Mouse (Mus musculus) hindbrain, embryonic 10.5 days (tissue): ENCODE results near the gene Kcne1l. TPM values are rescaled to one million over a fixed set of nuclear protein-coding genes. Genes with fewer than 3 reads are reported as not detected.

Experiments used
- DNase-seq: peaks from one replicate; pipeline ENCODE4 v3.0.0-alpha.2; 2017; ENCODE audit warnings: low spot score
- H3K27ac ChIP-seq: fragments of 300-500 bp; sonication (generic); 2 replicates; pipeline ENCODE4 v1.5.1; 2016; ENCODE audit warnings: mild to moderate bottlenecking, moderate library complexity
- H3K27me3 ChIP-seq: fragments of 300-500 bp; sonication (generic); 2 replicates; pipeline ENCODE4 v1.6.1; 2016; ENCODE audit warnings: mild to moderate bottlenecking; ENCODE audit not compliant: poor library complexity, insufficient read depth, severe bottlenecking
- H3K36me3 ChIP-seq: fragments of 300-500 bp; sonication (generic); 2 replicates; pipeline ENCODE4 v1.6.1; 2016; ENCODE audit warnings: mild to moderate bottlenecking, moderate library complexity
- H3K4me1 ChIP-seq: fragments of 300-500 bp; sonication (generic); replicated peaks from 2 replicates; pipeline ENCODE4 v1.6.1; 2016; ENCODE audit warnings: mild to moderate bottlenecking
- H3K4me3 ChIP-seq: fragments of 300-500 bp; sonication (generic); 2 replicates; pipeline ENCODE4 v1.5.1; 2016; ENCODE audit warnings: mild to moderate bottlenecking, moderate library complexity
- H3K9me3 ChIP-seq: fragments of 300-500 bp; sonication (generic); 2 replicates; pipeline ENCODE4 v1.6.1; 2016; ENCODE audit warnings: mild to moderate bottlenecking, moderate library complexity
- WGBS: fragments of 180-500 bp; shearing (Covaris S2); methylation state at CpG from one replicate; pipeline ENCODE4 v1.1.7; 2016; 5-methylcytosine and 5-hydroxymethylcytosine counted together
- polyA plus RNA-seq: library from polyadenylated mRNA; unstranded; fragments of >200 nt; fragmentation: Nextera tagmentation; extraction: Ambion mirVana; gene quantifications from 2 replicates; pipeline ENCODE4 v1.2.1, GENCODE M21; 2016

Gene Kcne1l
- polyA plus RNA-seq: 18.2 and 23.1 TPM in 2 replicates

GRCm38 (mm10) chrX:142305869-142306581, at the start of gene Kcne1l:
Gene Kcne1l, minus strand, starts transcription at chrX:142306294.
- Histone ChIP-seq H3K27me3 (peaks cover 87% of the 10 kb centered on the region), H3K27ac (peak within 1 kb of the TSS; percentile 73)
- WGBS: 25% methylated on average over 26 of the region's 33 CpGs

GRCm38 (mm10) chrX:142336207-142336606, 30.1 kb upstream of the Kcne1l start:
- H3K27ac ChIP-seq: no peak overlapping the region
- H3K4me1 ChIP-seq: no peaks in the 10 kb centered on the region
- no peak overlapping the region for H3K4me3 ChIP-seq
- 91% methylated on average over 6 of the region's 6 CpGs for WGBS
- no peaks in the 10 kb centered on the region for H3K9me3 ChIP-seq
- peaks cover 12% of the 10 kb centered on the region for H3K36me3 ChIP-seq
- DNase-seq: no peak
- H3K27me3 ChIP-seq: no peaks in the 10 kb centered on the region

More at GRCm38 (mm10) chrX:142305869-142306581, at the start of gene Kcne1l:
- H3K9me3 ChIP-seq: no peaks in the 10 kb centered on the region
- H3K4me3 ChIP-seq: peak within 1 kb of the TSS; percentile 48
- H3K36me3 ChIP-seq: no peaks in the 10 kb centered on the region
- H3K4me1 ChIP-seq: peaks cover 15% of the 10 kb centered on the region
- DNase-seq: peak; percentile 54

- DNase-seq: no peak
- Histone ChIP-seq H3K9me3 (no peaks in the 10 kb centered on the region), H3K4me3 (no peak overlapping the region), H3K36me3 (peaks cover 12% of the 10 kb centered on the region; the same call in 1 of the 2 replicates), H3K27ac (no peak overlapping the region), H3K4me1 (no peaks in the 10 kb centered on the region), H3K27me3 (no peaks in the 10 kb centered on the region)
- WGBS: 90% methylated on average over 5 of the region's 5 CpGs
These were observed 29.4 kb upstream of the Kcne1l start for GRCm38 (mm10) chrX:142335502-142335901.

GRCm38 (mm10) chrX:142325760-142326159, 19.7 kb upstream of the Kcne1l start:
- 92% methylated on average over 2 of the region's 2 CpGs for WGBS

GRCm38 (mm10) chrX:142316106-142316505, 10.0 kb upstream of the Kcne1l start:
- Histone ChIP-seq H3K27ac (no peak overlapping the region), H3K4me1 (no peaks in the 10 kb centered on the region), H3K9me3 (no peaks in the 10 kb centered on the region), H3K36me3 (no peaks in the 10 kb centered on the region), H3K4me3 (no peak overlapping the region), H3K27me3 (peaks cover 11% of the 10 kb centered on the region)
- WGBS: 81% methylated on average over 9 of the region's 9 CpGs
- DNase-seq: no peak

More at GRCm38 (mm10) chrX:142325760-142326159, 19.7 kb upstream of the Kcne1l start:
- Histone ChIP-seq H3K9me3 (no peaks in the 10 kb centered on the region), H3K27me3 (no peaks in the 10 kb centered on the region), H3K36me3 (peaks cover 5% of the 10 kb centered on the region; the same call in 1 of the 2 replicates), H3K27ac (no peak overlapping the region), H3K4me3 (no peak overlapping the region), H3K4me1 (no peaks in the 10 kb centered on the region)
- DNase-seq: no peak

- Histone ChIP-seq H3K36me3 (no peaks in the 10 kb centered on the region), H3K4me1 (no peaks in the 10 kb centered on the region), H3K9me3 (no peaks in the 10 kb centered on the region), H3K27me3 (peaks cover 18% of the 10 kb centered on the region), H3K4me3 (no peak overlapping the region), H3K27ac (no peak overlapping the region)
- no peak for DNase-seq
- 80% methylated on average over 8 of the region's 8 CpGs for WGBS
These were observed 9.2 kb upstream of the Kcne1l start for GRCm38 (mm10) chrX:142315270-142315669.

GRCm38 (mm10) chrX:142314307-142315024, 8.4 kb upstream of the Kcne1l start:
- 50% methylated on average over 11 of the region's 11 CpGs for WGBS

GRCm38 (mm10) chrX:142310431-142310830, 4.3 kb upstream of the Kcne1l start:
- peaks cover 51% of the 10 kb centered on the region for H3K27me3 ChIP-seq
- DNase-seq: no peak
- 72% methylated on average over 5 of the region's 5 CpGs for WGBS
- no peak overlapping the region for H3K4me3 ChIP-seq
- H3K36me3 ChIP-seq: no peaks in the 10 kb centered on the region
- H3K4me1 ChIP-seq: peaks cover 10% of the 10 kb centered on the region
- no peak overlapping the region for H3K27ac ChIP-seq
- H3K9me3 ChIP-seq: no peaks in the 10 kb centered on the region

More at GRCm38 (mm10) chrX:142314307-142315024, 8.4 kb upstream of the Kcne1l start:
- Histone ChIP-seq H3K27me3 (peaks cover 23% of the 10 kb centered on the region), H3K36me3 (no peaks in the 10 kb centered on the region), H3K27ac (no peak overlapping the region), H3K4me1 (no peaks in the 10 kb centered on the region), H3K9me3 (no peaks in the 10 kb centered on the region), H3K4me3 (no peak overlapping the region)
- DNase-seq: peak; percentile 54

GRCm38 (mm10) chrX:142305010-142305868, 855 bp downstream of the Kcne1l start:
- Histone ChIP-seq H3K4me1 (peaks cover 15% of the 10 kb centered on the region), H3K4me3 (peak overlapping the region; percentile 48), H3K27me3 (peaks cover 84% of the 10 kb centered on the region), H3K36me3 (no peaks in the 10 kb centered on the region), H3K9me3 (no peaks in the 10 kb centered on the region), H3K27ac (peak overlapping the region; percentile 73)
- 33% methylated on average over 35 of the region's 35 CpGs for WGBS
- peak; percentile 21 for DNase-seq

GRCm38 (mm10) chrX:142304592-142304991, 1.5 kb downstream of the Kcne1l start:
- no peak overlapping the region for H3K4me3 ChIP-seq
- peaks cover 84% of the 10 kb centered on the region for H3K27me3 ChIP-seq
- no peaks in the 10 kb centered on the region for H3K9me3 ChIP-seq
- peaks cover 15% of the 10 kb centered on the region for H3K4me1 ChIP-seq
- H3K27ac ChIP-seq: no peak overlapping the region
- DNase-seq: no peak
- no peaks in the 10 kb centered on the region for H3K36me3 ChIP-seq

GRCm38 (mm10) chrX:142303456-142303855, 2.6 kb downstream of the Kcne1l start:
- H3K36me3 ChIP-seq: no peaks in the 10 kb centered on the region
- H3K4me1 ChIP-seq: peaks cover 15% of the 10 kb centered on the region
- H3K9me3 ChIP-seq: no peaks in the 10 kb centered on the region
- DNase-seq: no peak
- WGBS: 65% methylated on average over 2 of the region's 2 CpGs
- H3K27ac ChIP-seq: no peak overlapping the region
- H3K27me3 ChIP-seq: peaks cover 76% of the 10 kb centered on the region
- no peak overlapping the region for H3K4me3 ChIP-seq

- Histone ChIP-seq H3K27me3 (peaks cover 46% of the 10 kb centered on the region), H3K9me3 (no peaks in the 10 kb centered on the region), H3K27ac (no peak overlapping the region), H3K36me3 (no peaks in the 10 kb centered on the region), H3K4me1 (no peaks in the 10 kb centered on the region), H3K4me3 (no peak overlapping the region)
- whole genome bisulfite sequencing: 64% methylated on average over 5 of the region's 5 CpGs
- DNase-seq: no peak
These were observed 20.2 kb downstream of the Kcne1l start for GRCm38 (mm10) chrX:142285905-142286304.
